Mouse (Mus musculus) heart, adult 11 months (tissue): ENCODE results near the gene Camk1g.

ENCODE experiments used
- DNase-seq: peaks from one replicate; pipeline ENCODE4 v3.0.0; 2022

Camk1g gene

DNA sequence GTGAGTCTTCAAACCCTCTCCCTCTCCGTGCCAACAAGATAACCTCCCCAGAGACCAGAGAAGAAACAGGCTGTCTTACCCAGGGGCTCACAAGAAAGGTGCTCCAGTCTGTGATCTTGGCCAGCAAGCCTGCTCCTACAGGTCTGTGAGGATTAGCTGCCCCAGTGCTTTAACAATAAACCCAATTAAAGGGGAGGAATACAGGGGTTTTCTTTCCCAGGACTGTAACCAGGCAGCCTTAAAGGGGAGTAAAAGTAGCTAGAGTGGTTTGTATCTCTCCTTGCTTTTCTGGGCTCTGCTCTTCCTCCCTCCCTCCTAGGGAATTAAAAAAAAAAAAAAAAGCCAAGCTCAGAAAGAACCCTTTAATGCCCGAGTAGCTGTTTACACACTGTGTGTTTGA is at the start of gene Camk1g:
Gene Camk1g (minus strand): TSS at position 203 of the 400 bp plus-strand sequence.
- no peak for DNase-seq

DNA sequence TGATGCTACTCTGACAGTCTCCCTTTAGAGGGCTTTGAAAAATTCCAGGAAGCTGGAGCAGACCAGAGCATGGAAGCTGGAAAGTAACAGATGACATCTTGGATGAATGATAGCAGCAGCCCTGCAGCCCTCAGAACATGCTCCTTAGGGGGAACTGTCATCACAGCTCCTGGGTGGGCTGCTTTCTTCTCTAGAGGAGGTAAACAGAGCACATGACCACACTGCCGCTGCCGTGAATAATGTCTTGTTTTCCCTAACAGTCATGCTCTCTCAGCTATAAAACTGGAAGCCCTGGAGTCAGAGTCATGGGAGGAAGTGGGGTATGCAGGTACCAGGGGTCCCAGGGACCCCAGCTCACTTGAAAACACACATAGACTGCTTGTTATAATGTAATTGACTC is 49.1 kb upstream of the Camk1g start:
- DNase-seq: no peak

DNA sequence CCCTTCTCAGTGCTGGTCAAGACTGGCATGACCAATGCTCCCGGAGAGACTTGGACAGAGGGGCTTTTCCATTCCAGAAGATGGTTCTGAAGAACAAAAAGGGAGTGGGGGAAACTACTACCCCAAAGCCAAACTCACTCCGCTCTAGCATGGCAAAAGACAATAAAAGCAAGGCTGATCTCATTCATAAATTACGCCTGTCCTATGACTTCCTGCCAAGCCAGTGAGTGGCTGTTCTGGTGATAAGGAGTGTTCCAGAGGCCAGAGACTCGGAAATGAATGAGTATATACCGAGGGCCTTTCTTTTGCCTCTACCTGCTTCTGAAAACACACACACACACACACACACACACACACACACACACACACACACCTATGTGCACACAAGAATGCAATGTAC is 48.6 kb upstream of the Camk1g start:
- DNase-seq: no peak

DNA sequence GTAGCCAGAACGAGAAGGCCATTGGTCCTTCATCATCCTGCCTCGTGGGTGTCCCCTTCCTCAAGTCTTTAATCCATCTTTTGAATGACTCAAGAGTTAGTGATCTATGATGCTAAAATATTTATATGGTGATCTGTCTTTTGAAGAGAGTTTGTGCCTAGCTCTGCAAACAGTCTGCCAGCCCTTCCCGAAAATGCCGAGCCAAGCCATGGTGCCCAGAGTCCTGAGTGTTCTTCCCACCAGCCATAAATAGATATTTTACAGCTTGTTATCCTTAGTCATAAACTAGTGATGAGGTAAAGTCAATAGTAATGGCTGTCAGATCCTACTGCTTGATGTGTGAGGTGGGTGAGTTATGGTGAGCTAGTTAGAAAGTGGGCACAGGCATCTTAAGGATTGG is 44.0 kb upstream of the Camk1g start:
- no peak for DNase-seq

DNA sequence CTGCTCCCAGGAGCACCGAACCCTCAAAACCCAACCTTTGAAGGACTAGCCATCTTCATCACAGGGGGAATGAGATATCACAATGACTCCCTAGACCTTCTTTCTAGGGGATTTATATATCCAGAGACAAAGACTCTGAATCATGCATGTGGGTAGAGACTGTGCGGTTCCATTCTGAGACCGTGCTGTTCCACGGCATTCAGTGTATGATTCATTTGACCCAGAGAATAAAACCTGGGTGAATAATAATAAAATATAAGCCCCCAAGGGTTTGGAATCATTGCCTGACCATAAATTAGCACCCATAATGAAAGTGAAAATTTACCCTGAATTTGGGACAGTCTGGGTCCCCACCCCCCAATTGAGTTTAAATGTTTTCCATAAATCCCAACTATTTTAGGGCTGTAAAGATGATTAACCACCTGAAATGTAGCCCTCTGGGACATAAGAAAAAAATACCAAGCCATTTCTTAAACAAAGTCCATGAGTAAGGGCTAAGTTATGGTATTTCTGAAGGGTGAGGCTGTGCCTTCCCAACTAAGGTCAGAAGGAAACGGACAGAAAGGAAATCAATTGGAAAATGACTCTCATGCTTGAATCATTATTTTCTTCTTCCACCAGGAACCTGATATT is 43.4 kb upstream of the Camk1g start:
- no peak for DNase-seq

DNA sequence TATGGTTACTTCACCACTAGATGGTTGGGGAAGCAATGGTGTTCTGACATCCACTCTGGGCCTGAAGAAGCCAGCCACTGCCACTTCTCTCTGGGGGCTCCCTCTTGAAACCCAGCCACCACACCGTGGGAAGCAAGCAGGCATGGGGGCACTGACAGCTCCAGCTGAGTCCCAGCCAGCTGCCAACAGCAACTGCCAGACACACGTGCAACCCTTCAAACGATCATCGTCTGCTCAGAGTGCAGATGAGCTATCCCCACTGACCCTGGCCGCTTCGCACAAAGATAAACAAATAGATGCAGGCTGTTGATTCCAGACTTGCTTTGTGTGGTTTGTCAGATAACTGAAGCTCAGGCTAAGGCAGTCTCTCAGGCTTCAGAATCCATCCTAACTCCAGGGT is 37.4 kb upstream of the Camk1g start:
- DNase-seq: no peak

DNA sequence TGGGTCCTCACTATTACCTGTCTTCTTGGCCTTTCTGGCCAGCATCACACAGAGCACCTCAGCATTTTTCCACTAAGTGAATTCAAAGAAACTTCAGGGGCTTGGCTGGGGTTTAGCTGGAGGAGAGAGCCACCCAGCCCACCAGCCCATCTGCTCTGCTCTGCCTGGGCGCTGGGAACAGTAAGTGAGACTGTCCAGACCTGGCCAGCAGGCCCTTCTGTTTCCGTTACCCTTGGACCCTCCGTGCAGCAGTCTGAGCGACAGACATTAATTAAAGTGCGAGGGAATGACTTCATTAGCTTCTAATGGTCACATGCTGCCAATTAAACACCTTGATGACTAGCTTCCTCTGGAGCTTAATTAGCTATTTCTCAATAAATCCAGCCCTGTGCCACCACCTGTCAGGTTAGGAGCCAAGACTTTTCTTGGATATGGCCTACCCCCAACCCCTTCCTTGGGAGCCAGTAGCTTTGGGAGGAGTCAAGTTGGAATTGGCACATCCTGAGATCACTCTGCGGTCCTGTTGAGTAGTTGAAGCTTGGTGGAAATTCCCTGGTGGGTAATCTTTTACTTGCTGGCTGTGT is 36.1 kb upstream of the Camk1g start:
- no peak for DNase-seq

DNA sequence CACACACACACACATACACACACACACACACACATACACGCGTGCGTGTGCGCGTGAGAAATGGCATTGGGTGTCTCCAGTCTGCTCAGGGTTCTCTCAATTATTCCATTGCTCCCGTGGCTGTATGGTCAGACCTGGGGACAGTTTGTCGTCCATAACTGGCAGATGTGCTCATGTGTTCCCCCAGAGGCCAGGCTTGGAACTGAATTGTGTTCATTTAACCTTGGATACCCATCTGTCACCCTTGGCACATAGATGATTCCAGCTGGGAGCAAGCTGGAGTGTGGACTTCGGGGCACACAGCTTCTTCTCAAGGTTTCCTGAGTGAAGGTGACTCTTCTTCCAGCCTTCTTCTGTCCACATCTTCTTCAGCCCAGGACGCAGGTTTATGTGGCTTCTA is 31.6 kb upstream of the Camk1g start:
- no peak for DNase-seq

DNA sequence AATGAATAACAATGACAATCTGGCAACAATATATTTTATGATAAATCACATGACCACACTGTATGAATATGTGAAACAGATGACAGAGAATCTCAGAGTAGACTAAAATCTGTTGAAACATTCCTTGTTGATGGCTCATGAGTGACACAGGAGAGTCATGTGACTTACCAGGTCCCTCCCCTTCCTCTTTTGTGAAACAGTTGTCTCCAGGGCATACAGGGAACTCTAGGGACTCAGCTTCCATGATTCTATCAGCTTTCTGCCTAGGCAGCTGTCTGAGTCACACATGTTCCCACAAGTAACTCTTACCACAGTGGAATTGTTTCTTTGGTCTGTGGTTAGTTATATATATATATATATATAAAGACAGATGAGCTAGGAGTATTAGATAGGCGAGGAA is 30.2 kb upstream of the Camk1g start:
- DNase-seq: no peak

DNA sequence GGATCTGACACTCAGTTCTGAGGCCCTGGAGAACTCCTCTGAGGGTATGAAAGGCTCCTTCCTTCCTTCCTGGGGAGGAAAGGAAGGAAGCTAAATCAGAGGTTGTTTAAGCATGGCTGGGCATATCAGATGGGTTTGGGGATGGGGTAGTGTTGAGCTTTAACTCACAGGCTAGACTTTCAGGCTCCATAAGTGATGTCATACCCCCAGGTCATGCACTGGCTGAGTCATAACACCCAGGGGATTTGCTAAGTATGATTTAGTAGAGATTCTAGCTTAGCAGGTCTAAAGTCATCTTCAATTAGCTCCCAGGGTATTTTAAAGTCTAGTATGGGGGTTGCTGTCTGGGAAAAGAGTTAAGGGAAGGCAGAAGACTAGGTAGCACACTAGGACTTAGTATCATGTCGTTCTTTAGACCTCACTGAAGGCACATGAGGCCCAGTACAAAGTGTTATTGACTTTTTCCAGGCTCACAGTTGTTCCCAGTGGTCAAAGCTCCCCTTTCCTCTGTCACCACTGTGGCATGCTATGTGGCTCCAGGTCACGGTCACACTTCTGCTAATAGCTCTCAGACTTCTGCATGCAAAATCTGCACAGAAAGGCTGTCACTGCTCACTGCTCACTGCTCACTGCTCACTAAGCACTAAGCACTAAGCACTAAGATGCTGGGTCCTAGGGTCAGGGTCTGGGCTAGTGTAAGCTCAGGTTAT is 28.8 kb upstream of the Camk1g start:
- no peak for DNase-seq

DNA sequence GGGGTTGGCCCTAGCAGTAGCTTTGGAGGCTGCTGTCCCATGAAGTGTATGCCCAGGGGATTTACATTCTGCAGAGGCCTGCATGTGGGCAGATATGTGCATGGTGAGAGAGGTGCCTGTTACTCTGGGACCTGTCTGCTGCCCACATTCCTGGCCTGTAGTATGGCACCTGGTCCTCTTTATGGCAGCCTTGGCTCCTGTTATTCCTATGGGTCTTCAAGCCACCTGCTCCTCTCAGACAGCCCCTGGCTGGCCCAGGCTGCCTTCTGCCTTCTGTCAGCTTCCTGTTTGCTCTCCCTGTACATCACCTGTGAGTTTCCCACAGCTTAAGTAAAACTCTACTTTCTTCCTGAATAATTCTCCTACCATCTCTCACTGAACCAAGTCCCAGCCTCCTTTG is 27.0 kb upstream of the Camk1g start:
- no peak for DNase-seq

DNA sequence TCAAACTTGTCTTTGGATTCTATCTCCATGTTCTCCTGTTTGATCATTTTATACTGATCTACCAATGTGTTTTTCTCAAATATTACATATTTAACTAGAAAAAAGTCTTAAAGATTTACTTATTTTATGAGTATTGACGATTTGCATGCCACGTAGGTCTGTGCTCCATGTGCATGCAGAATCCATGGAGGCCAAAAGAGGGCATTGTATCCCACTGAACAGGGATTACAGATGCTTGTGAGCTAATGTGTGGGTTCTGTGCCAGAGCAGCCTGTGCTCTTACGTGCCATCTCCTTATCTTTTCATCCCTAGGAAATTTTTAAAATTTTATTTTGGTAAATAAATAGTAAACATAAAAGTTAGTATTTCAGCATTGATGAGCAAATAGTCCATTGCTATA is 22.2 kb upstream of the Camk1g start:
- no peak for DNase-seq

DNA sequence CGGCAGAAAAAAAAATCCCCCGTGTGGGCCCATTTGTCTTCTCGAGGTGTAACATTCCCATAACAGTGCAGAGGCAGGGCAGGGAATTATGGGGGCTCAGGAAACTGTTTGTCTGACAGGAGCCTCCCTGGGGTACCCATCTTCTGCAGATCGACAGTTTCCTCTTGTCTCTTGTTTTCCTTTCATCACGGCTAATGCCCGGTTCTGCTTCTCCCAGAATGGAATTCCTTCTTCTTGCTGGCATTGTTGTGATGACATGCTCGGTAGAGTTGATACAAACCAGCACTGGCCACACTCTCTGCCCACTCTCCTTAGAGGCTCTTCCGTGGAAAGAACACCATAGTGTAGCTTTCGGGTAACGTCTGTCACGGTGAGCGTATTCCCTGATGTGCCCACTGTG is 19.9 kb upstream of the Camk1g start:
- DNase-seq: no peak

DNA sequence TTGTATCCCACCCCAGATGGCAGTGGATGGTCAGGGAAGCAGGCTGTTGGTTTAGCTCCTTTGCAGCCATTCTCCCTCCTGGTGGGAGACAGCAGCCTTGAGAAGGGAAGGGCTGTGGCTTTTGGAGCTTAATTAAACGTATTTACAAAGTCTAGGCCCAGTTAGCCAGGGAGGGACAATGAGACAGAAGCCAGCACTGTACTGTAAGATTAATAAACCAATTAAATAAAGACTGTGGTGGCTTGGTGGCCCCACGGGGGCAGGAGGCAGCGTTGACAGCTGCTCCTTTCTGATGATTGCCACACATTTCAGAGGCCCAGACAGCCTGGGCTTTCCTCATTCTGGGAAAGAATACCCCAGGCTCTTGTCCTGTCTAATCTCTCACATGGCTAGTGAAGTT is 19.4 kb upstream of the Camk1g start:
- DNase-seq: no peak

DNA sequence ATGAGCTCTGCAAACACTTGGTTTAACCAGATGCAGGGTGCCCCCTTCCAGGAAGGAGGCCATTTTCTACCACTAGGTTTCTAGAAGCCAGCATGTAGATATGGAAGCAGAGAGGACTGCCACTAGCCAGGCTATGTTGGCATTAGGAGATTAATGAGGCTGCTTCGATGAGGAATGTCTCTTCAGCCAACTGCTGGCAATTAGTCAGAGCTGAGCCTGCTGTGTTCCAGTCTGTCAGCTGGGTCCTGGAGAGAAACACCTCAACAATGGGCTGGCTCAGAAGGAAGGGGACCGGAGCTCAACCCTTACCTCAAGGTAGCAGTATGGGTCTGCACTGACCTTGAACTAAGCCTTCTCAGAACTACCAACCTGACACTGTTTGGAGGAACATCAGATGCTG is 17.1 kb upstream of the Camk1g start:
- DNase-seq: no peak

DNA sequence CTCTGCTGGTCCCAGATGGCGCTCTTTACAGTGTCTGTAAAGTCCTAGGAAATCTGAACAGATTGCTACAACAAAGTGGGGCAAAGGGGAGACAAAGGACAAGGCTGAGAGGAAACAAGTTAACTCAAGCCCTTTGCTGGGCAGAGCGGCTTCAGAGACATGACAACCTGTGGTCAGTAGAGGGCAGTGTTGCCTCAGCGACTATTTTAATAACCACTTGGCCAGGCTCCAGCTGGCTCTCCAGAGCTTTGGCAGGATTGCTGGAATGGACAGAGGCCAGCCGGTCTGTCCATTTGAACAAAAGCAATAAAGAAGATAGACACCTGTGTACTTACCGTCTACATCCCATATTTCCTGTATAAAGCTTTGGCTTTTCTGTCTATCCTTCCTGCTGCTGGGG is 16.0 kb upstream of the Camk1g start:
- peak; percentile 95 for DNase-seq

DNA sequence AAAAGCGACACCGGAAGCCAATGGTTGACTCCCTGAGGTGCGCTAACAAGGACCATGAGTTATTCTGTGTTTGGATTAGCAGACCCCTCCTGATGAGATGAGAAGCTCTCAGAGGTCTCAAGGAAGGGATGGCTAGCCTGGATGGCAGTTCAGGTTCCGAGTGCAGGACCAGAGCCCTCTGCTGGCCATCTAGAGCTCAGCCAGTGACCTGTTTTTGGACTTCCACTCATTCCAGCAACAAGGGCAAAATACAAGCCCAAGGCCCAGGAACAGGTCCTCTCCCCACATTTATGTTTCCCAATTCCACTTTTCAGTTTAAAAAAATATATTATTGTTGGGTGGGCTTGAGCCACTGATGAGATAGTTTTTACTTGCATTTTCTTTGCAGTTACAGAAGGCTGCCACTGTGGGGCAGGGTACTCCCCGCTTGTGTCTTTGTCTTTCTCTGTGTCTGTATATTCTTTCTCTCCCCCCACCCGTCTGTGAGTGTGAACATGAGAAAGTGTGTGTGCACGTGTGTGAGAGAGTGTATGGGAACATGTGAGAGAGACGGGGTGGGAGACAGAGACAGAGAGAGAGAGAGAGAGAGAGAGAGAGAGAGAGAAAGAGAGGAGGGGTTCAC is 12.9 kb upstream of the Camk1g start:
- DNase-seq: no peak

DNA sequence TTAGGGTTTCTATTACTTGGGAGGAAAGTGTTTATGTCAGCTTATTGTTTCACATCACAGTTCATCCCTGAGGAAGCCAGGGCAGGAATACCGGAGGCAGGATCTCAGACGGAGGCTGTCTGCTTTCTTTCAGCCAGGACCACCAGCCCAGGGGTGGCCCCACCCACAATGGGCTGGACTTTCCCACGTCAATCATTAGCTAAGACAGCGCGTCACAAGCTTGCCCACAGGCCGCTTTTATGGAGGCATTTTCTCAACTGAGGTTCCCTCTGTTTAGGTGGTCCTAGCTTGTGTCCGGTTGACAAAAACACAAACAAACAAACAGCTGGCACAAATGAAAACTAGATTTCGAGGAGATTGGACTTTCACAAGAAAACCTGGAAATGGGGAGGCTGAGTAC is 12.3 kb upstream of the Camk1g start:
- DNase-seq: no peak

DNA sequence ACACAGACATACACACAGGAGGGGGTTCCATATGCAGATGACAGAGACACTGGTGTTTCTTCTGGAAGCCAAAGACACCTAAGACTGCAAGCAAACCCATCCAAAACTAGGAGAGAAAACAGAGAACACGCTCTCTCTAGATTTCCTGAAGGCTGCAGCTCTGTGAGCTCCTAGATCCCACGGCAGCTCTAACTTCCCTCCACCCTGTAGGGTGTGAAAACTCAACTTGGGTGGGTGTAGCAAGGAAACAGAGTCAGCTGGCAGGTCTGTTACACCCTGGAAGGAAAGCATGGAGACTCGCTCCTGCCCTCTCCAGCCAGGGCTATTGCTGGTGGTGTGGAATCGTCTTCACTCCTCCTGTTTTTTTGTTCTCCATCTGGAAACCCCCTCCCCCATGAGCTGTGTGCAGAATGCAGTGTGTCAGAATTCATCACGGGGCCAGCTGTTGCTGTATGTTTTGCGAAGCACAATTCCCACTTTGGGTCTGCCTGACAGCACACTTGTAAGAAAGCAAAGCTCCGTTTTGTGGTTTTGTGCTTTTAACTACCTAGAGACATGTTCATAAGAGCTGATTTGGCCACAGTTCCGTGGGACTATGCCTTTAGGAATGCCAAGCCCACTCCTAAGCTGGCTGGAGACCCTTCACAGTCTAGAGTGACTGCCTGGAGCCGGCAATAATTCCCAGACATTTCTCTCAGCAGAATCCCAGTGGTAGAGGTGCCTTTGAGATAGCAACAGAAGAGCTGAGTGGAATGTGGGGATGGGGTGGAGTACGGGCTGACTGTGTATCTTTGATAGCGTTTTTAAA is 11.7 kb upstream of the Camk1g start:
- DNase-seq: no peak

DNA sequence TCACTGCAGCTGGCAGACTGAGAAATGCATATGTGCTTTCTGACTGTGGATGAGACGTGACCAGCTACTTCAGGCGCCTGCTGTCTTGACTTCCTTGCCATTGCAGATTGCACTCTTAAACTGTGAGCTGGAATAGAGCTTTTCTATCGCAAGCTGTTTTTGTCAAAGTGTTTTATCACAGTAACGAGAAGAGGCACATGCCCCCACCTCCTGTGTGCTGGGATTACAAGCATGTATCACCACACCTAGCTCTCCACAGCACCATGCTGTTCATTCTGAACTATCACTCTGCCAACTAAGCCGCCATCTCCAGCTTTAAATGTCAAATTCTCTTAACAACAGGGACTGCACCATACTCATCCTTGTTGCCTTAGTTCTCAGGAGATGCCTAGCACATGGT is 10.8 kb upstream of the Camk1g start:
- DNase-seq: no peak

DNA sequence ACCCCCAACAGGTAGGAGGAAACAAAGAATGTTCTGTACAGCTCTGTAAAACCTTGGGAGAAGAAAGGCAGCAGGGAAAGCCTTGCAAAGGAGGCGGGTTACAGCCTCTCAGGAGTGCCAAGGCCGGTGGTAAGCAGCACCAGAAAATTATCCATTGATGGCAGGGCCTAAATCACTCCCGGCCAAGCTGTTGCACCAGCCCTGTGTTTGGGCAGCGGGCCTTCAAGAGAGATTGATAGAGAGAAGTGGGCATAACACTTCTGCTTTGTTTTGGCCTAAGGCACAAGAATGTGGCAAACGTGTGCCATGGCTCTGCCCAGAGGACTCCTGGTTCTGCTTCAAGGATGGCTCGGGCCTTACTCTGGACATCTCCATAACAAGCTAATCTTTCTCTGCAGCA is 9.5 kb upstream of the Camk1g start:
- no peak for DNase-seq

DNA sequence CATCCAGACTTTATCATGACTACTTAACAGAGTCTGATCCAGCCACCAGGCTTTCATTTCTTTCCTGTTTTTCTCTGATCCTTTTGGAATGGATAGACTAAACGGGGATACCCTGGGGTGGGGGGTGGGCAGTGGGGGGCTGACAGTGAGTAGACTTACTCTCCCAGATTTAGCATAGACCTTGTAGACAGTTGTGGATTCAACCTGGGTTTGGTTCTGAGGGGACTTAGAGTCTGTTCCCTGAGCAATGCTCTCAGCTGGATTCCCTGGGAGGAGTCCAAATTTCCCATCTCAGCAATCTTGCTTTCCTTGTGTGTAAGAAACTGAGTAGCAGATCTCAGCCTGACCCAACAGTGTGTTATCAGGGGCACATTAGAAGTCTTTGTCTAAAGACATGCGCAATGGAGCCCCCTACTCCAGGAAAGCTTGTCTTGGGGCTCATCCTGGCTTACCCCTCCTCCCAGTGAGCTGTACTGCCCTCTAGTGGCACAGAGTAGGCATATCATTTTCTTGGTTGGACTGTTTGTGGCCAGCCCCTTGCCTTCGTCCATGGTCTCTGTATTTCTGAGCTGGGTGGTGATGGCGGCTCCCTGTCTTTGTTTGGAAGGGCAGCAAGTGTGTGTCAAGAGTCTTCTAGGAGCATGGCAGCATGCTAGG is 6.5 kb upstream of the Camk1g start:
- DNase-seq: peak; percentile 92

DNA sequence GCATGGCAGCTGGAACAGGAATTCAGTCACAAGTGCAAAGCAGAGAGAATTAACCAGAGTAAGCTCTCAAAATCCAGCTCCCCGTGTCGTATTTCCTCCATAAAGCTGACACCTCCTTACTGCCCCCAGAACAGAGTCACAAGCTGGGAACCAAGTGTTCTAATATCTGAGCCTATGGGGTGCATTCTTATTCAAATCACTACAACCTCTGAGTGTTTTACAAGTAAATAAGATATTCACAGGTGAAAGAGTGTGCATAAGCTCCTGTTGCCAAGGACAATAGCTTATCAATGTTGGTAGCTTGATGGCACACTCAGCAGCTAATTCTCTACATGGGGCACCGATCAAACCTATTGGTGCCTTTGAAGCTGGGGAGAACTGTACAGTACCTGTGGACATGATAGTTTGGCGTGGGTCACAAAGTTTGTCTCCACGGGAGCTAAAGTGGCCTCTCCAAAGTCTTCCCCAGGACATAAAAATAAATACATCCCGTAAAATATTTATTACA is 3.9 kb upstream of the Camk1g start:
- no peak for DNase-seq
